Mouse (Mus musculus) cerebellum, adult 2 months (tissue): Measurements from ENCODE around the gene Asna1.

Experiments used
- CTCF ChIP-seq: fragments of 200-500 bp; IDR thresholded peaks from 2 replicates; pipeline ENCODE4 v1.5.1; 2011; ENCODE audit warnings: low read depth, mild to moderate bottlenecking, control low read depth, low read length, moderate library complexity, borderline replicate concordance; ENCODE audit not compliant: insufficient read depth
- POLR2A ChIP-seq: fragments of 200-500 bp; IDR thresholded peaks from 2 replicates; pipeline ENCODE4 v1.6.1; 2011; ENCODE audit warnings: low read length, control low read depth, borderline replicate concordance; ENCODE audit not compliant: insufficient read depth

DNA sequence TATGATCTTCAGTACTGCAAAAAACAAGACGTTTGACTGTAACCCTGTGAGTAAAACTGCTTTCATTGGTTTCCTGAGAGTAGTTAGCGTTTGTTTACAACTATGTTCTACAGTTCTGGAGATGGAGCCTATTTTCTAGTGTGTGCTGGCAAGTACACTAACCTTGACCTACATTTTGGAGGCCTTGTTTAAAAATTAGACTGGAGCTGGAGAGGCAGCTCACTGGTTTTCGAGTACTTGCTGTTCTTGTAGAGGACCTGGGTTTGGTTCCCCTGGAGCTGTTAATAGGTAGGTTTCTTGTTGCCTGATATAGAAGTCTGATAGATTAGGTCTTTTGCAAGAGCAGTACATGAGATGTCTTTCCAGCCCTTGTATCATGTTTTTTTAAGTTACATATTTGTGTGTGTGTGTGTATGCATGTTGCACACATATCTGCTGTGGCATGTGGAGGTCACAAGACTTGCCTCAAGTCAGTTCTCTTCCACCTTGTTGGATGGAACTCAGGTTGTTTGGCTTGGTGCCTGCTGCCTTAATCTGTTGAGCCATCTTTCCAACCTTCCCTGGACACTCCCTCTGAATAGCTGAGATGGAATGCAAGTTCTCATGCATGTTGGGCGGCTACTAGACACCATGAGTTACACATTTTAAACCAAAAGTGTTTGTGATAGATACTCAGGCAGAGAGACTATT lies 7.7 kb upstream of the Asna1 start:
- TF ChIP-seq CTCF = no peak
- TF ChIP-seq POLR2A = no peak
